ENCODE assay signal across 19 mouse cellular contexts in the genomic region with DNA sequence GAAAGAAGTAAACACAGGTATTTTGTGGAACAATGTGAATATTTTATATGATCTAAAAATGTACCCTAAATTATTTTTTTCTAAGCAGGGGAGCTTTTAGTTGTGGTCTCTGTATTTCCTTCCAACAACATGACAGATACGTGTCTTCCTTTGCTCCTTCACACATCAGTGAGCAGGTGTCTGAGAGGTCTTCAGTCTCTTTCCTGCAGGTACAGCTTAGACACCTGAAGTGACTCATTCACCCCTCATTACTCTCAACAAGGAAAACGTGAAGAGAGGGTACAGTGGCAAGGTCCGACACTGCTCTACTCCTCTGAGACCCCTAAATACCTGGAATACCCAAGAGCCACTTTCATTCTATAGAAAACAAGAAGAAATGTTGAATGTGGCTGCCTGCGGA.
DNase-seq lines count a peak whose midpoint lies in the region; TF ChIP-seq lines count a peak whose summit lies in the region.
"Had no signal": no experiment of that assay in that cellular context is flagged by ENCODE, and none has a peak within 500 bp of the region (broad histone marks: within the 10 kb centered on the region; RNA-seq: fewer than 3 reads in every experiment).

No protein-coding gene starts in this region.

- WGBS in thymus, adult 2 months: 33% methylated on average over 4 of the region's 4 CpGs

- no peak overlapping the region for H3K4me3 ChIP-seq in thymus, adult 2 months (ENCODE audit: control insufficient read depth, insufficient read depth, low read length)
- H3K4me3 ChIP-seq: embryonic facial prominence, embryonic 12.5 days; forebrain, embryonic 15.5 days; heart, adult 2 months; heart, embryonic 13.5 days; hindbrain, embryonic 12.5 days had no signal

- no peak for TF ChIP-seq CTCF in thymus, adult 2 months (IDR thresholded peaks at IDR 0.05; ENCODE audit: borderline replicate concordance, control insufficient read depth, extremely low read depth, insufficient read depth, low read length, poor library complexity)

- H3K27me3 ChIP-seq in thymus, adult 2 months (ENCODE audit: control insufficient read depth, insufficient read depth, low read length): no peaks in the 10 kb centered on the region
- H3K27me3 ChIP-seq in splenic B cell, adult 2 months (ENCODE audit: control insufficient read depth, insufficient read depth, low read length, poor library complexity, severe bottlenecking): no peaks in the 10 kb centered on the region
- H3K27me3 ChIP-seq: embryonic facial prominence, embryonic 12.5 days; forebrain, embryonic 15.5 days; hindbrain, embryonic 12.5 days; Patski had no signal

- H3K27ac ChIP-seq in thymus, adult 2 months (ENCODE audit: control insufficient read depth, insufficient read depth, low read length): no peak overlapping the region
- H3K27ac ChIP-seq: embryonic facial prominence, embryonic 12.5 days; forebrain, embryonic 15.5 days; heart, adult 2 months; heart, embryonic 13.5 days; hindbrain, embryonic 12.5 days had no signal

- peaks cover 26% of the 10 kb centered on the region for H3K4me1 ChIP-seq in thymus, adult 2 months (replicated peaks; ENCODE audit: control insufficient read depth, insufficient read depth, low read length)
- H3K4me1 ChIP-seq: embryonic facial prominence, embryonic 12.5 days; forebrain, embryonic 15.5 days; heart, embryonic 13.5 days; hindbrain, embryonic 12.5 days had no signal

- DNase-seq in thymus, adult 2 months: peak; percentile 24
- no peak for DNase-seq in thymus, postnatal 4 days
- DNase-seq in T-cell, adult 2 months (ENCODE audit: low spot score): peak; percentile 19
- DNase-seq in splenic B cell, adult 2 months (ENCODE audit: low read depth, low spot score): peak; percentile 32
- DNase-seq in lung, adult 18-20 months: no peak
- DNase-seq in embryo, embryonic 9.5 days (ENCODE audit: extremely low spot score): no peak
- DNase-seq: adrenal gland, adult 8-10 months; adrenal gland, postnatal 36 days; cerebellum, adult 2 months; cerebellum, postnatal 14 days; embryo, embryonic 11 days; gastrocnemius, postnatal 14 days; heart, adult 2 months; heart, postnatal 36 days had no signal

- H3K36me3 ChIP-seq in thymus, adult 2 months (ENCODE audit: control insufficient read depth, insufficient read depth, low read length): no peaks in the 10 kb centered on the region
- no peaks in the 10 kb centered on the region for H3K36me3 ChIP-seq in splenic B cell, adult 2 months (ENCODE audit: control insufficient read depth, insufficient read depth, low read length, poor library complexity, severe bottlenecking)
- H3K36me3 ChIP-seq: embryonic facial prominence, embryonic 12.5 days; forebrain, embryonic 15.5 days; heart, embryonic 13.5 days; hindbrain, embryonic 12.5 days had no signal

- TF ChIP-seq POLR2A in thymus, adult 2 months (IDR thresholded peaks at IDR 0.05; ENCODE audit: control insufficient read depth, extremely low read depth, insufficient read depth, low read length, poor library complexity): no peak

Comparison
In these comparisons a context has a peak if more than half of its experiments do, and no peak if none do; other contexts are left out.
1. DNase-seq: peak in thymus, adult 2 months (single experiment), T-cell, adult 2 months (single experiment) and splenic B cell, adult 2 months (single experiment); none in thymus, postnatal 4 days (single experiment), lung, adult 18-20 months (0 of 2) and embryo, embryonic 9.5 days (single experiment).